Mouse (Mus musculus) limb, embryonic 13.5 days (tissue): ENCODE measurements around the gene Rnaseh2c. TPM values are rescaled to one million over a fixed set of nuclear protein-coding genes. Genes with fewer than 3 reads are reported as not detected.
A peak's percentile ranks its signal among the peaks of the same experiment; 100 is the strongest.

Experiments used
- ATAC-seq: fragments of 200-750 bp; cut with Nextera tagmentation; 2 replicates; pipeline ENCODE4 v1.8.0; 2017; ENCODE audit warnings: low read depth, moderate number of reproducible peaks, moderate TSS enrichment; ENCODE audit not compliant: low FRiP score
- H3K27ac ChIP-seq: fragments of 300-500 bp; sonication (generic); 2 replicates; pipeline ENCODE4 v1.5.1; 2015; ENCODE audit warnings: inconsistent platforms, mild to moderate bottlenecking, moderate library complexity
- H3K27me3 ChIP-seq: fragments of 300-500 bp; sonication (generic); 2 replicates; pipeline ENCODE4 v1.6.1; 2015; ENCODE audit warnings: mild to moderate bottlenecking, inconsistent platforms
- H3K36me3 ChIP-seq: fragments of 300-500 bp; sonication (generic); 2 replicates; pipeline ENCODE4 v1.6.1; 2015; ENCODE audit warnings: inconsistent platforms, mild to moderate bottlenecking, moderate library complexity
- H3K4me1 ChIP-seq: fragments of 300-500 bp; sonication (generic); 2 replicates; pipeline ENCODE4 v1.6.1; 2015; ENCODE audit warnings: inconsistent platforms
- H3K4me2 ChIP-seq: fragments of 300-500 bp; sonication (generic); replicated peaks from 2 replicates; pipeline ENCODE4 v1.6.1; 2015; ENCODE audit warnings: inconsistent platforms, mild to moderate bottlenecking, moderate library complexity
- H3K4me3 ChIP-seq: fragments of 300-500 bp; sonication (generic); 2 replicates; pipeline ENCODE4 v1.5.1; 2015; ENCODE audit warnings: moderate library complexity, mild to moderate bottlenecking, inconsistent platforms
- H3K9ac ChIP-seq: fragments of 300-500 bp; sonication (generic); 2 replicates; pipeline ENCODE4 v1.6.1; 2015; ENCODE audit warnings: mild to moderate bottlenecking, inconsistent platforms
- H3K9me3 ChIP-seq: fragments of 300-500 bp; sonication (generic); 2 replicates; pipeline ENCODE4 v1.6.1; 2016; ENCODE audit warnings: inconsistent platforms
- WGBS: fragments of 180-500 bp; shearing (Covaris S2); methylation state at CpG from one replicate; pipeline ENCODE4 v1.1.7; 2015; 5-methylcytosine and 5-hydroxymethylcytosine counted together
- polyA plus RNA-seq: library from polyadenylated mRNA; unstranded; fragments of >200 nt; fragmentation: Nextera tagmentation; extraction: Ambion mirVana; gene quantifications from 2 replicates; pipeline ENCODE4 v1.2.1, GENCODE M21; 2015

Rnaseh2c gene
- polyA plus RNA-seq, 1 experiment from 2014 or later: 143 TPM

- H3K4me1 ChIP-seq: no peaks in the 10 kb centered on the region
- WGBS: 76% methylated on average over 2 of the region's 2 CpGs
Measured at GRCm38 (mm10) chr19:5581995-5582394, 19.7 kb upstream of the Rnaseh2c start.

DNA sequence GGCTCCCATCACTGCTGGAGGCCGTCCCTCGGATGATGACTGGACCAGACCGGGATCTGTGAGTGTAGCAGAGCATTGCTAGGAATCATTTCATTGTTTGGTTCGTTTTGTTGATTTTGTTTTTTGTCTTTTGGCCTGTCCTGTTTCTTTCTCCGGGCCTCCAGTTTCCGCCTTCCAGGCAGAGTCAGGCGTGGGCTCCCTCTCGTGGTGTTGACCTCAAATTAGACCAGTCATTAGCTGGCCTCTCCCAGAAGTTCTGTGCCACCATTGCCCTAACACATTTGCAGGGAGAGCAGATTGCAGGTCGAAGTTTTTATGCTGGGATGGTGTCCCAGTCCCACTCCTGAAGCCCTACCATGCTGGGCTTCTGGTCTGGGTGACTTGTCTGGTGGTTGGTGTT, 12.5 kb upstream of the Rnaseh2c start:
- 71% methylated on average over 9 of the region's 9 CpGs for WGBS
- Histone ChIP-seq H3K9me3 (no peaks in the 10 kb centered on the region), H3K27me3 (no peaks in the 10 kb centered on the region), H3K4me2 (no peak overlapping the region), H3K4me3 (no peak overlapping the region), H3K27ac (no peak overlapping the region), H3K36me3 (no peaks in the 10 kb centered on the region), H3K4me1 (no peaks in the 10 kb centered on the region), H3K9ac (no peak overlapping the region)
- no peak for ATAC-seq

More at GRCm38 (mm10) chr19:5581995-5582394, 19.7 kb upstream of the Rnaseh2c start:
- ATAC-seq: no peak
- H3K9me3 ChIP-seq: no peaks in the 10 kb centered on the region
- H3K4me3 ChIP-seq: no peak overlapping the region
- H3K36me3 ChIP-seq: no peaks in the 10 kb centered on the region
- no peak overlapping the region for H3K27ac ChIP-seq
- H3K9ac ChIP-seq: no peak overlapping the region
- no peak overlapping the region for H3K4me2 ChIP-seq
- no peaks in the 10 kb centered on the region for H3K27me3 ChIP-seq

DNA sequence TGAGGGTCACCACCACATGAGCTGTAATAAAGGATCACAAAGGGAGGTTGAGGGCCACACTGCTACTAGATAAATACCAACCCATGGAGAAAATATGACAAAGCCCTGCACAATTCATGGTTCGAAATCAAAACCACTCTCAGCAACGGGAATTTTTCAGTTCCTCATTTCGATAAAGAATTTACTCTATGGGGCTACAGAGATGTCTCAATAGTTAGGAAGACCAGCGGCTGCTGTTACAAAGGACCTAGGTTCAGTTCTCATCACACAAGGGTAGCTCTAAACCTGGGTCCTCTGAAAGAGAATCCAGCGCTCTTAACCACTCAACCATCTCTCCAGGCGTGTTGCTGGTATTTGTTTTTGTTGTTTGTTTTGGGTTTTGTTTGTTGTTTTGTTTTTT, 9.8 kb upstream of the Rnaseh2c start:
- no peaks in the 10 kb centered on the region for H3K9me3 ChIP-seq
- H3K4me2 ChIP-seq: no peak overlapping the region
- H3K27ac ChIP-seq: no peak overlapping the region
- H3K36me3 ChIP-seq: no peaks in the 10 kb centered on the region
- no peak overlapping the region for H3K9ac ChIP-seq
- H3K4me1 ChIP-seq: no peaks in the 10 kb centered on the region
- no peak for ATAC-seq
- no peaks in the 10 kb centered on the region for H3K27me3 ChIP-seq
- 93% methylated on average over 6 of the region's 6 CpGs for WGBS
- H3K4me3 ChIP-seq: no peak overlapping the region

GRCm38 (mm10) chr19:5599224-5599623, 2.4 kb upstream of the Rnaseh2c start:
- Histone ChIP-seq H3K36me3 (peaks cover 16% of the 10 kb centered on the region), H3K9me3 (no peaks in the 10 kb centered on the region), H3K4me1 (peaks cover 18% of the 10 kb centered on the region), H3K27ac (no peak overlapping the region), H3K4me3 (no peak overlapping the region), H3K9ac (no peak overlapping the region), H3K27me3 (no peaks in the 10 kb centered on the region), H3K4me2 (no peak overlapping the region)
- ATAC-seq: no peak
- 78% methylated on average over 4 of the region's 4 CpGs for WGBS

DNA sequence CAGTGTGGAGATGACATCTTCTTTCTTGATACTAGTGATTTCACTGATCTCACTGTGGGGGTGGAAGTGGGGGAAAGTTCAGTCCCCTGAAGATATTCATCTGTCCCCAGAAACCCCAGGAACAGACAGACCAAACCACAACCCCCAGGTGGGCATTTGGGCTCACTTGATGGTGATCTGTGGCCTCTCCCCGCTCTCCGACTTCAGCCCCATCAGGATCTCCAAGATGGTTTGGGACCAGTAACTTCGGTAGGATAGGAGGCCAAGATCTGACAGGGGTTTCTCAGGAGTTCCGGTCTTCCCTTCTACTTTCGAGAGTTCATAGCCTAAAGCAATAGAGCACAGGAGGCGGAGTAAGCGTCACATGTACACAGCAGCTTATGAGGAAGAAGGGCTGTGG, 2.0 kb downstream of the Rnaseh2c start:
- Histone ChIP-seq H3K27me3 (no peaks in the 10 kb centered on the region), H3K4me1 (peaks cover 23% of the 10 kb centered on the region), H3K27ac (no peak overlapping the region), H3K9ac (no peak overlapping the region), H3K36me3 (peaks cover 60% of the 10 kb centered on the region), H3K9me3 (no peaks in the 10 kb centered on the region), H3K4me2 (peak overlapping the region; percentile 77), H3K4me3 (0 out of 2 replicates have a peak overlapping the region, but pooled peaks have one; percentile 64)
- ATAC-seq: no peak
- 90% methylated on average over 7 of the region's 7 CpGs for WGBS

DNA sequence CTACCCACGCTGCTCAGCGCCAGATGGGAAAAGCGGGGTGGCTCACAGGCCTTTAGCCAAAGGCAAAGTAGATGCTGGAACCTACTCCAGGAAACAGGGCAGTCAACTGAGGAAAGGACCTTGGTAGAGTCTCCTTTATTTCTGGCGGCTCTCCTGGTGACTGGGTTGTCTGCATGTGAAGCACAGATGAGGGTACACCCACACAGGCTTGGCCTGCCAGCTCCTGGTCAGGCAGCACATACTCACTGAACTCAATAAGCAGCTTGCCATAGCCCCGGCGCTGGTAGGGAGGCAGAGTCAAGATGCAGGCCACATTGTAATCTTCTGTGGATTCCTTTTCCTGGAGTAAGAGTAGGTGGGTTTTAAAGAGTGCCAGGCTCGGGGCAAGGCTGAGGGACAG, 3.5 kb downstream of the Rnaseh2c start:
- no peak overlapping the region for H3K9ac ChIP-seq
- H3K4me3 ChIP-seq: no peak overlapping the region
- WGBS: 89% methylated on average over 7 of the region's 7 CpGs
- H3K4me2 ChIP-seq: no peak overlapping the region
- no peaks in the 10 kb centered on the region for H3K27me3 ChIP-seq
- ATAC-seq: no peak
- no peak overlapping the region for H3K27ac ChIP-seq
- peaks cover 64% of the 10 kb centered on the region for H3K36me3 ChIP-seq
- no peaks in the 10 kb centered on the region for H3K9me3 ChIP-seq
- peaks cover 31% of the 10 kb centered on the region for H3K4me1 ChIP-seq

- Histone ChIP-seq H3K9ac (no peak overlapping the region), H3K4me2 (no peak overlapping the region), H3K4me3 (no peak overlapping the region), H3K27ac (no peak overlapping the region), H3K9me3 (no peaks in the 10 kb centered on the region), H3K27me3 (no peaks in the 10 kb centered on the region), H3K4me1 (peaks cover 37% of the 10 kb centered on the region), H3K36me3 (peaks cover 64% of the 10 kb centered on the region)
- WGBS: 86% methylated on average over 8 of the region's 8 CpGs
- ATAC-seq: no peak
Measured at GRCm38 (mm10) chr19:5606196-5606595, 4.5 kb downstream of the Rnaseh2c start.

DNA sequence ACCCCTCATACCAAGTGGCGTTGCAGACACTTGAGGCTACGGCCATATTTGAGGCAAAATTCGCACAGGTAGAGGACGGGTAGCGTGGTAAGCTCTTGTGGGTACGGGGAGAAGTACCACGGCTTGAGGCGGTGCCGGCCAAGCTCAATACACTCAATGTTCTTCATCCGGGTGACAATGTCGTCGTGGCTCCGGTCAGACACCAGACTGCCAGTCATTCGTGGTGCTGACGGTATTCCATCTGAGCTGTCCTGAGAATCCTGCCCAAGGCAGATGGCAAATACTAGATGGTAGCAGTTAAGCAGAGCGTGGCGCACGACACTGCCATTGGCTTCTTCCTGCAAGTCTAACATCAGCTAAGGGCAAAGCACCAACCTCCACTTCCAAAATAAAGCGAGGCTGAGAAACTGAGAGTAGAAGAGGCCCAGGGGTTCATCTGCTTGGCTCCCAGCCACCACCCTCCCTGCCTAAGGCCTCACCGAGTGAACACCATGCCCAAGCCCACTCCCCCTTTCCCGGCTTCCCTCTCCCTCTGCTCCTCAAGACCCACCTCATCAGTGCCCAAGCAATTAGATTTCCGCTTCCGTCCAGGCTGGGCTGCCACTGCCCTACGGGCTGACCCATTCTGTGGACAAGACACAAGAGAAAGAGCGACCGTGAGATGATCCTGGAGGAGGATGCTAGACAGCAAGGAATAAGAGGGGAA, 6.2 kb downstream of the Rnaseh2c start:
- ATAC-seq: no peak
- Histone ChIP-seq H3K36me3 (peaks cover 61% of the 10 kb centered on the region), H3K4me2 (peak overlapping the region; percentile 81; the same call in 1 of the 2 replicates), H3K9me3 (no peaks in the 10 kb centered on the region), H3K4me3 (peak overlapping the region; percentile 65; the same call in 1 of the 2 replicates), H3K27ac (no peak overlapping the region), H3K4me1 (peaks cover 32% of the 10 kb centered on the region), H3K27me3 (no peaks in the 10 kb centered on the region), H3K9ac (no peak overlapping the region)
- 96% methylated on average over 26 of the region's 26 CpGs for WGBS

DNA sequence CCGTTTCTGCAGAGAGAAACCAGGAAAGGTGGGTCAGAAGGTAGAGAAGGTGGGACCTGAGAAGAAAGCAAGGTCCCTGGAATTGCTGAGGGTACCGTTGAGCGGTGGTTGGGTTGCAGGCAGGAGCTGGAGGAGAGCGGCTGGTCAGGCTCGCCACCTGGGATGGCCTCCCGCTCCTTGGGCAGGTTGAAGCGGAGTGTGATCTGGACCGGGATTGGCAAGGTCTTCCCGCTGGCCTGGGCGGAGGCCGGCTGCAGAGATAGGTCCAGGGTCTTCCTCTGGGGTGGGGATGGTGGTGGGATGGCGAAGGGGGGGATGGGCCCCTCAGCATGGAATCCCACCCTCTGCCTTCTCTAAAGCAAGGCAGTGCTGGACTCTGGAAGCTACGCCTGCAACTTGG, 7.0 kb downstream of the Rnaseh2c start:
- H3K9ac ChIP-seq: peak overlapping the region; percentile 85
- peaks cover 2% of the 10 kb centered on the region; the same call in 1 of the 2 replicates for H3K27me3 ChIP-seq
- WGBS: 95% methylated on average over 13 of the region's 13 CpGs
- no peaks in the 10 kb centered on the region for H3K9me3 ChIP-seq
- peaks cover 53% of the 10 kb centered on the region for H3K36me3 ChIP-seq
- ATAC-seq: no peak
- peak overlapping the region; percentile 65 for H3K4me3 ChIP-seq
- peaks cover 23% of the 10 kb centered on the region for H3K4me1 ChIP-seq
- H3K27ac ChIP-seq: 0 out of 2 replicates have a peak overlapping the region, but pooled peaks have one; percentile 97
- peak overlapping the region; percentile 81 for H3K4me2 ChIP-seq

DNA sequence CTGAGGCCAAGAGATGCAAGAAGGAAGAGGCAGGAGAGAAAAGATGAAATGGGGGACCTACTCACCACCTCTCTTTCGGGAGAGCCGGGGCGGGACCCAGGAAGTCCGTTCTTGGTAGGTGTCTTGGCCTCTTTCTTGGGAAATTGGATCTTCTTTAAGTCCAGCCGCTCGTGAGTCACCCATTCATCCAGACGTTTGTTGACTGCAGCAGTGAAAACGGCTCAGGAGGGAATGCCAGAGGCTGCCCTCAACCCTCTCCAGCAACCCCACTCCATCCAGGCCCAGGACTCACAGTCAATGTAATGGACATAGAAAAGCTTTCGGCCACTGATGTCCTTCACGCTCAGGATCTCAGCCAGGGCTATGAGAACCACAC, 7.5 kb downstream of the Rnaseh2c start:
- 60% methylated on average over 10 of the region's 10 CpGs for WGBS
- Histone ChIP-seq H3K9ac (peak overlapping the region; percentile 85), H3K36me3 (peaks cover 48% of the 10 kb centered on the region), H3K4me2 (peak overlapping the region; percentile 81), H3K4me1 (peaks cover 20% of the 10 kb centered on the region), H3K4me3 (peak overlapping the region; percentile 65), H3K27ac (peak overlapping the region; percentile 97; the same call in 1 of the 2 replicates), H3K27me3 (peaks cover 2% of the 10 kb centered on the region; the same call in 1 of the 2 replicates), H3K9me3 (no peaks in the 10 kb centered on the region)
- no peak for ATAC-seq

DNA sequence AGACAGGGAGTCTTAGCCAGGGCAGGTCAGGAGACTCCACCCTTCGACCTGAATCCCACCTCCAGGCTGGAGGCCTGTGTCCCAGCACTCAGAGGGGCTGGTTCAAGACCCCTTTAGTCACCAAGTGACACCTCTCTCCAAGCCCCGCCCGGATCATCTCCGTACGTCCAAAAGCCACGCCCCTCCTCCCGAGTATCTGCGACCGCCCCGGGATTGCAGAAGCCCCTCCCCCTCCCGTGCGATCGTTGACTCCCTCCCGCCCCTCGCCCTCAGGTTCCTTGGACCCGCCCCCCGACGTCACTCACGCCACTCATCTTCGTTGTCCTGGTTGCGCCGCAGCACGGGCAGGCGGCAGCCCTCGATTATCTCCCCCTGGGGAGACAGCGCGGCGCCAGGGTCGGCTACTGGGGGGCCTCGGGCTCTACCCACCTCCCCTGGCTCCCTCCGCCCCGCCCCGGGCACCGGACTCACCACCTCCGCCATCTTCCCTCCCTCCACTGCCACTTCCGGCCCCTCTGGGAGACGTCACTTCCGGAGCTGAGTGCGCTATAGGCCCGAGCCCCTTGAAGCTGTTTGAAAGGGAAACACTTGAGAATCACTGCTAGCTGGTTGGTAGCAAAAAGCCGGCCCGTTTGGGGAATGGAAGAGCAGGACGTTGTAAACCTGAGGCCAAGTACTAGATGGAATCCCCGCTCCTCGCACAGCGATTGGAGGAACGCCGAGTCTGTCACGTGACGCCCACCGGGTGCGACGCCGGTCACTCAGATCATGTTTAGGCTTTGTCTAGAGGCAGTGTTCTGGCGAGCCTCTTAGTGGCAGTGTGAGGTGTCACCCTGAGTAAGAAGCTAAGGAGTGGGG, 8.1 kb downstream of the Rnaseh2c start, which contains the start of gene Kat5:
TSS of gene Kat5 (minus strand) at position 691 of the 858 bp plus-strand sequence.
- under 1% methylated on average over 54 of the region's 55 CpGs for WGBS
- H3K9ac ChIP-seq: peak within 1 kb of the TSS; percentile 85
- peak within 1 kb of the TSS; percentile 97 for H3K27ac ChIP-seq
- H3K4me3 ChIP-seq: peak within 1 kb of the TSS; percentile 65
- peaks cover 2% of the 10 kb centered on the region; the same call in 1 of the 2 replicates for H3K27me3 ChIP-seq
- H3K4me2 ChIP-seq: peak within 1 kb of the TSS; percentile 81
- H3K9me3 ChIP-seq: no peaks in the 10 kb centered on the region
- H3K4me1 ChIP-seq: peaks cover 20% of the 10 kb centered on the region
- ATAC-seq: peak; percentile 95
- peaks cover 42% of the 10 kb centered on the region for H3K36me3 ChIP-seq

DNA sequence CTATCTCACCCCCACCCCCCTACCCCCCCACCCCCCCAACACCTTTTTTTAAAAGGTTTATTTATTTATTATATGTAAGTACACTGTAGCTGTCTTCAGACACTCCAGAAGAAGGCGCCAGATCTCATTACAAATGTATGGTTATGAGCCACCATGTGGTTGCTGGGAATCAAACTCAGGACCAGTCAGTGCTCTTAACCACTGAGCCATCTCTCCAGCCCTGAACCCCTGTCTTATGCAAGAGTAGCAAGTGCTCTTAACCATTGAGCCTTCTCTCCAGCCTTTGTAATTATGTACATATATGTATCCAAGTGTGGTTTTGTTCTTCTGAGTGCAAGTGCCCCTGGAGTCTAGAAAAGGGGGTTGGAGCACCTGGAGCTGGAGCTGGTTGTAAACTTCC, 10.3 kb downstream of the Rnaseh2c start:
- WGBS: 88% methylated on average over 1 of the region's 1 CpGs
- Histone ChIP-seq H3K36me3 (peaks cover 20% of the 10 kb centered on the region), H3K27me3 (peaks cover 2% of the 10 kb centered on the region; the same call in 1 of the 2 replicates), H3K27ac (no peak overlapping the region), H3K9me3 (no peaks in the 10 kb centered on the region), H3K4me1 (peaks cover 20% of the 10 kb centered on the region), H3K4me3 (no peak overlapping the region), H3K9ac (no peak overlapping the region), H3K4me2 (no peak overlapping the region)
- ATAC-seq: no peak
